Mouse (Mus musculus) kidney, embryonic 14.5 days (tissue): ENCODE measurements around the gene Zbtb24. TPM values are rescaled to one million over a fixed set of nuclear protein-coding genes. Genes with fewer than 3 reads are reported as not detected.

Source experiments
- ATAC-seq: fragments of 200-750 bp; cut with Nextera tagmentation; 2 replicates; pipeline ENCODE4 v1.8.0; 2017; ENCODE audit warnings: moderate number of reproducible peaks, mild to moderate bottlenecking, moderate TSS enrichment, moderate library complexity; ENCODE audit not compliant: low FRiP score, low TSS enrichment
- H3K27ac ChIP-seq: fragments of 300-500 bp; sonication (generic); 2 replicates; pipeline ENCODE4 v1.5.1; 2014; ENCODE audit warnings: low read depth, mild to moderate bottlenecking, low read length, moderate library complexity, mixed read lengths
- H3K27me3 ChIP-seq: fragments of 300-500 bp; sonication (generic); 2 replicates; pipeline ENCODE4 v1.6.1; 2014; ENCODE audit warnings: mild to moderate bottlenecking, low read length; ENCODE audit not compliant: control insufficient read depth, insufficient read depth
- H3K36me3 ChIP-seq: fragments of 300-500 bp; sonication (generic); 2 replicates; pipeline ENCODE4 v1.6.1; 2014; ENCODE audit warnings: low read length, mixed read lengths; ENCODE audit not compliant: control insufficient read depth, insufficient read depth
- H3K4me1 ChIP-seq: fragments of 300-500 bp; sonication (generic); 2 replicates; pipeline ENCODE4 v1.6.1; 2014; ENCODE audit warnings: low read length, mixed read lengths; ENCODE audit not compliant: control insufficient read depth, insufficient read depth
- H3K4me2 ChIP-seq: fragments of 300-500 bp; sonication (generic); replicated peaks from 2 replicates; pipeline ENCODE4 v1.6.1; 2014; ENCODE audit warnings: low read depth, mild to moderate bottlenecking, low read length
- H3K4me3 ChIP-seq: fragments of 300-500 bp; sonication (generic); 2 replicates; pipeline ENCODE4 v1.5.1; 2014; ENCODE audit warnings: mild to moderate bottlenecking, low read length
- H3K9ac ChIP-seq: fragments of 300-500 bp; sonication (generic); 2 replicates; pipeline ENCODE4 v1.6.1; 2014; ENCODE audit warnings: low read depth, mild to moderate bottlenecking, low read length, moderate library complexity
- H3K9me3 ChIP-seq: fragments of 300-500 bp; sonication (generic); 2 replicates; pipeline ENCODE4 v1.6.1; 2016; ENCODE audit warnings: low read length; ENCODE audit not compliant: control insufficient read depth
- WGBS: fragments of 180-500 bp; shearing (Covaris S2); extraction: QIAGEN DNeasy Blood & Tissue Kit; methylation state at CpG from one replicate; pipeline ENCODE4 v1.1.7; 2014; 5-methylcytosine and 5-hydroxymethylcytosine counted together
- polyA plus RNA-seq: library from polyadenylated mRNA; unstranded; fragments of >200 nt; fragmentation: Nextera tagmentation; extraction: Ambion mirVana; gene quantifications from 2 replicates; pipeline ENCODE4 v1.2.1, GENCODE M21; 2014

Gene Zbtb24
- polyA plus RNA-seq, 1 experiment from 2014 or later = 19.2 TPM

GRCm38 (mm10) chr10:41474981-41475391 is 24.8 kb downstream of the Zbtb24 start:
- Histone ChIP-seq H3K4me3 (no peak overlapping the region), H3K27me3 (no peaks in the 10 kb centered on the region), H3K9ac (no peak overlapping the region), H3K36me3 (no peaks in the 10 kb centered on the region; the same call in 1 of the 2 replicates), H3K27ac (no peak overlapping the region), H3K4me2 (no peak overlapping the region; the same call in 1 of the 2 replicates), H3K9me3 (no peaks in the 10 kb centered on the region), H3K4me1 (0 out of 2 replicates have a peak, but pooled peaks cover 9% of the 10 kb centered on the region)
- WGBS = 65% methylated on average over 1 of the region's 1 CpGs
- no peak for ATAC-seq

GRCm38 (mm10) chr10:41476171-41477017 is 26.2 kb downstream of the Zbtb24 start, which contains the start of gene Mical1:
Mical1 (plus strand) TSS chr10:41476314.
- peak within 1 kb of the TSS; percentile 52 for H3K4me3 ChIP-seq
- H3K27me3 ChIP-seq = no peaks in the 10 kb centered on the region
- 0 out of 2 replicates have a peak, but pooled peaks cover 9% of the 10 kb centered on the region for H3K4me1 ChIP-seq
- H3K4me2 ChIP-seq = peak within 1 kb of the TSS; percentile 85
- ATAC-seq = peak; percentile 86
- WGBS = under 1% methylated on average over 30 of the region's 35 CpGs
- no peaks in the 10 kb centered on the region for H3K9me3 ChIP-seq
- H3K36me3 ChIP-seq = peaks cover 6% of the 10 kb centered on the region; the same call in 1 of the 2 replicates
- H3K27ac ChIP-seq = peak within 1 kb of the TSS; percentile 59
- peak within 1 kb of the TSS; percentile 67 for H3K9ac ChIP-seq

GRCm38 (mm10) chr10:41477018-41477277 is 26.8 kb downstream of the Zbtb24 start:
- Histone ChIP-seq H3K4me3 (peak overlapping the region; percentile 52), H3K9ac (peak overlapping the region; percentile 67), H3K36me3 (peaks cover 8% of the 10 kb centered on the region; the same call in 1 of the 2 replicates), H3K4me1 (0 out of 2 replicates have a peak, but pooled peaks cover 9% of the 10 kb centered on the region), H3K27me3 (no peaks in the 10 kb centered on the region), H3K27ac (peak overlapping the region; percentile 59; the same call in 1 of the 2 replicates), H3K4me2 (peak overlapping the region; percentile 85), H3K9me3 (no peaks in the 10 kb centered on the region)
- 0% methylated on average over 9 of the region's 9 CpGs for WGBS
- peak; percentile 4; the same call in 1 of the 2 replicates for ATAC-seq

DNA sequence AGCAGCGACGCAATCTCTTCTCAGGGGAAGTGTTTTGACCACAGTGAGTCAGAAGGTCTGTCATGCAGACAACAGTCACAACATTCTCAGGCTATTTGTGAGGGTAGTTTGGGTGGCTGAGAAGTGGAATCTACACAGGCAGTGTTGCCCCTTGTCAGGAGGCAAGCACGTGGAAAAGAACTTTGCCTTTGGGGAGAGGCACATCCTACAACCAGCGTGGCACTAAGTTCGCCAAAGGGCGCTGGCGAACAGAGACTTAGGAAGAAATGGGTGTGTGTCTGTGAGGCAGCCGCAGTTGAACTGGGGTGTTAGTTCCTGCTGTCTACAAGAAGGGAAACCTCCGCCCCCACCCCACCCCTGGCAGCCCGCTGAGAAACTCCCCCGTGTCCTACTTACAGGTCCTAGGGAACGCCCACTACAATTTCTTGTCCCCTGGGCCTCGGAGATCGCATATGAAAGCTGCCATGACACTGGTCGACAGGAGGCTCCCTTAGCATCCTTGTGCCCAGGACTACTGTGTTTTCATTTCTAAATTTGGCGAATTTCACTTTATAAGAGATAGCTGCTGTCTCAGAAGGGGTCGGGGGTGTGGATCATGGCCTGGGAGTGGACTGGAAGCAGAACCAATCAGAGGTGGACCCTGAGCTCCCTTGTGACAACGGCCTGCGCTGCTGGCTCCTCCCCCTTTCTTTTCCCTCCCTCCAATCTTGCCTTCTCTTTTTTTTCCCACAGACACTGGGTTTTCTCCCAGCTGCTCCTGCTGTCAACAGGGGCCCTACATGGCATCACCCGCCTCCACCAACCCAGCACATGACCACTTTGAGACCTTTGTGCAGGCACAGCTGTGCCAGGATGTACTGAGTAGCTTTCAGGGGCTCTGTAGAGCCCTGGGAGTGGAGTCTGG is 27.3 kb downstream of the Zbtb24 start:
- no peaks in the 10 kb centered on the region for H3K27me3 ChIP-seq
- peak overlapping the region; percentile 52 for H3K4me3 ChIP-seq
- peaks cover 14% of the 10 kb centered on the region for H3K36me3 ChIP-seq
- no peaks in the 10 kb centered on the region for H3K9me3 ChIP-seq
- ATAC-seq = peak; percentile 83
- peak overlapping the region; percentile 59; the same call in 1 of the 2 replicates for H3K27ac ChIP-seq
- peak overlapping the region; percentile 85 for H3K4me2 ChIP-seq
- peak overlapping the region; percentile 67 for H3K9ac ChIP-seq
- WGBS = 4% methylated on average over 20 of the region's 20 CpGs
- H3K4me1 ChIP-seq = 0 out of 2 replicates have a peak, but pooled peaks cover 9% of the 10 kb centered on the region

- Histone ChIP-seq H3K4me1 (0 out of 2 replicates have a peak, but pooled peaks cover 9% of the 10 kb centered on the region), H3K27ac (no peak overlapping the region), H3K9ac (no peak overlapping the region), H3K4me2 (no peak overlapping the region), H3K36me3 (peaks cover 36% of the 10 kb centered on the region), H3K9me3 (no peaks in the 10 kb centered on the region), H3K4me3 (no peak overlapping the region), H3K27me3 (no peaks in the 10 kb centered on the region)
- no peak for ATAC-seq
- WGBS = 84% methylated on average over 3 of the region's 3 CpGs
These were observed 29.8 kb downstream of the Zbtb24 start for GRCm38 (mm10) chr10:41479961-41480360.

DNA sequence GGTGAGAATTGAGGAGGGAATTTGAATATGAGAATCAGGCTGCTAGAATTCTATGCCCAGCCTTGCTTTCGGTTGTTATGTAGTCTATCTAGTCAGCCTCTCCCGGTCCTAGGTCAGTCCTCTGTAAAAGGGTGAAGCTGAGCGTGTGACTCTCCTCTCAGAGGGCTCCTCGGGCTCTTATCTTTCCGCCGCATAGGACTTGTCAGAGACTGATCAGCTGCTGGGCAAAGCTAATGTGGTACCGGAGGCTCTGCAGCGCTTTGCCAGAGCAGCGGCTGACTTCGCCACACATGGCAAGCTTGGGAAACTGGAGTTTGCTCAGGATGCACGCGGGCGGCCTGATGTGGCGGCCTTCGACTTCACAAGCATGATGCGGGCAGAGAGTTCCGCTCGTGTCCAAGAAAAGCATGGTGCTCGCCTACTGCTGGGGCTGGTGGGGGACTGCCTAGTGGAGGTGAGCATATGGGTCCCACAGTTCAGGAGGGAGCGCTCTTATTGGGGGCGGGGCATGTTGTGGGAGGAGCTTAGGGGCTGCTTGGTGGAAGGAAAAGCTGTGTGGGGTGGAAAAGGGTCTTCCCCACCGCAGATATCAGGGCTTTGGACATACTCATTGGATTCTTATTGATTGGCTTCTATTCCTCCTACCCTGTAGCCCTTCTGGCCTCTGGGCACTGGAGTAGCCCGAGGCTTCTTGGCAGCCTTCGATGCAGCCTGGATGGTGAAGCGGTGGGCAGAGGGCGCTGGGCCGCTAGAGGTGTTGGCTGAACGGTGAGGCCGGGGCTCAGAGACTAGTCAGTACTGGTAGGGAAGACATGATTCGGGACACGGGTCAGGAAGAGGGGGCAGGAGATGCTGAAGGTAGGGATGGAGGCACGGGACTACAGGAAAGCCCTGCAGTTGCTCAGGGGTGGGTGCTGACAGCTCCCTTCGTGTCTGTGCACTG is 31.0 kb downstream of the Zbtb24 start:
- no peak overlapping the region for H3K9ac ChIP-seq
- H3K36me3 ChIP-seq = peaks cover 48% of the 10 kb centered on the region
- no peaks in the 10 kb centered on the region for H3K9me3 ChIP-seq
- 74% methylated on average over 33 of the region's 33 CpGs for WGBS
- H3K4me1 ChIP-seq = no peaks in the 10 kb centered on the region
- no peak overlapping the region for H3K27ac ChIP-seq
- no peak for ATAC-seq
- no peaks in the 10 kb centered on the region for H3K27me3 ChIP-seq
- no peak overlapping the region for H3K4me2 ChIP-seq
- no peak overlapping the region for H3K4me3 ChIP-seq

- ATAC-seq = no peak
- Histone ChIP-seq H3K27me3 (no peaks in the 10 kb centered on the region), H3K27ac (no peak overlapping the region), H3K36me3 (peaks cover 61% of the 10 kb centered on the region), H3K9me3 (no peaks in the 10 kb centered on the region), H3K9ac (no peak overlapping the region), H3K4me1 (no peaks in the 10 kb centered on the region), H3K4me2 (no peak overlapping the region), H3K4me3 (no peak overlapping the region)
- 94% methylated on average over 7 of the region's 7 CpGs for WGBS
These were observed 32.3 kb downstream of the Zbtb24 start for GRCm38 (mm10) chr10:41482446-41482845.

GRCm38 (mm10) chr10:41485778-41486177 is 35.6 kb downstream of the Zbtb24 start:
- no peaks in the 10 kb centered on the region for H3K9me3 ChIP-seq
- H3K27me3 ChIP-seq = no peaks in the 10 kb centered on the region
- H3K4me1 ChIP-seq = peaks cover 15% of the 10 kb centered on the region; the same call in 1 of the 2 replicates
- ATAC-seq = no peak
- H3K4me3 ChIP-seq = no peak overlapping the region
- 82% methylated on average over 16 of the region's 16 CpGs for WGBS
- peaks cover 66% of the 10 kb centered on the region for H3K36me3 ChIP-seq
- H3K9ac ChIP-seq = no peak overlapping the region
- no peak overlapping the region for H3K4me2 ChIP-seq
- H3K27ac ChIP-seq = no peak overlapping the region
